9 mouse cellular contexts compared by ENCODE assay signal in the genomic region with DNA sequence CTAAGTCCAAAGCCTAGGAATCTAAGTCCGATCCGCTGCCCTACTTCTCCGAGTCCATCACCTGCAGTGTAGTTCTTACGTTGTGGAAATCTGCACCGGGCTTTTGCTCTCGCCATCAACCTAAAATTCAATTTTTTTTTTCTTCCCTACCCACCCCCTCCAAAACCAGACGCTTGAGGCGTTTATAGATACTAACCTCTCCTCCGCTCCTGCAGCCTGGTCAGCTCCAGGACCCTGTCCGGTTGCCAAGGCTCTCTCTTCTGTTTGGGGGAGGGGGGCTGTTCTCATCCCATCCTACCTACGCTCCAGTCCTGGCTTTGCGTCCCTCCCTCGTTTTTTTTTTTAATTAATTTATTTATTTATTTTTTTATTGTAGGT. TPM values are rescaled to one million over a fixed set of nuclear protein-coding genes. Genes with fewer than 3 reads are reported as not detected.
DNase-seq lines count a peak whose midpoint lies in the region; ATAC-seq and TF ChIP-seq lines count a peak whose summit lies in the region.
"Had no signal": no experiment of that assay in that cellular context is flagged by ENCODE, and none has a peak within 500 bp of the region (broad histone marks: within the 10 kb centered on the region; RNA-seq: fewer than 3 reads in every experiment).

No protein-coding gene starts in this region.

- peak overlapping the region; percentile 85; the same call in 1 of the 2 replicates for H3K4me3 ChIP-seq in spleen, adult 2 months (ENCODE audit: extremely low read depth, insufficient read depth, insufficient read length)
- peak overlapping the region; percentile 65 to 66 for H3K4me3 ChIP-seq in liver, embryonic 14.5 days (ENCODE audit: insufficient read depth in 1 of 2, low read depth in 2 of 2, low read length in 2 of 2)
- H3K4me3 ChIP-seq in neural tube, embryonic 14.5 days (ENCODE audit: low read depth, low read length): peak overlapping the region; percentile 97

- no peak for TF ChIP-seq CTCF in spleen, adult 2 months (IDR thresholded peaks at IDR 0.05; ENCODE audit: extremely low read depth, insufficient read depth, insufficient read length, insufficient replicate concordance)
- no peak for TF ChIP-seq CTCF in liver, embryonic 14.5 days (IDR thresholded peaks at IDR 0.05; ENCODE audit: low read depth)

- H3K27ac ChIP-seq in spleen, adult 2 months (ENCODE audit: insufficient read depth, low read length): no peak overlapping the region
- no peak overlapping the region for H3K27ac ChIP-seq in liver, embryonic 14.5 days
- H3K27ac ChIP-seq in neural tube, embryonic 14.5 days (ENCODE audit: low read depth, low read length): peak overlapping the region; percentile 98

- H3K9me3 ChIP-seq in liver, embryonic 14.5 days (ENCODE audit: control insufficient read depth, low read length): no peaks in the 10 kb centered on the region
- no peaks in the 10 kb centered on the region for H3K9me3 ChIP-seq in neural tube, embryonic 14.5 days (ENCODE audit: control insufficient read depth, low read length)

- H3K9ac ChIP-seq in liver, embryonic 14.5 days (replicated peaks): no peak overlapping the region
- peak overlapping the region; percentile 99 for H3K9ac ChIP-seq in neural tube, embryonic 14.5 days (replicated peaks; ENCODE audit: low read depth, low read length)

- 2% methylated on average over 13 of the region's 13 CpGs for WGBS in spleen, adult 2 months
- WGBS in liver, embryonic 14.5 days (ENCODE audit: insufficient replicate concordance): 2% methylated on average over 13 of the region's 13 CpGs
- under 1% methylated on average over 13 of the region's 13 CpGs for WGBS in neural tube, embryonic 14.5 days

- TF ChIP-seq EP300 in liver, embryonic 14.5 days (IDR thresholded peaks at IDR 0.05; ENCODE audit: low read depth): no peak

- ATAC-seq in liver, embryonic 14.5 days (ENCODE audit: insufficient read depth): no peak
- peak; percentile 0 for ATAC-seq in neural tube, embryonic 14.5 days (ENCODE audit: low read depth)
- no peak for ATAC-seq in erythroblast, adult 5-6 weeks (replicated peaks; ENCODE audit: low FRiP score, poor library complexity, severe bottlenecking)

- no peak for TF ChIP-seq POLR2A in spleen, adult 2 months (IDR thresholded peaks at IDR 0.05; ENCODE audit: low read depth, low read length)

- peaks cover 2% of the 10 kb centered on the region for H3K4me1 ChIP-seq in spleen, adult 2 months (ENCODE audit: control insufficient read depth, insufficient read depth, insufficient read length)
- H3K4me1 ChIP-seq in liver, embryonic 14.5 days (replicated peaks; ENCODE audit: control insufficient read depth in 2 of 2, insufficient read depth in 2 of 2, low read length in 1 of 2): peaks cover 0 to 7% of the 10 kb centered on the region in 2 experiments; a peak in 2 of 4 replicates
- H3K4me1 ChIP-seq in neural tube, embryonic 14.5 days (ENCODE audit: control insufficient read depth, insufficient read depth, low read length): peaks cover 23% of the 10 kb centered on the region

- H3K36me3 ChIP-seq in spleen, adult 2 months (ENCODE audit: control insufficient read depth, insufficient read depth, low read length): no peaks in the 10 kb centered on the region
- H3K36me3 ChIP-seq in liver, embryonic 14.5 days (replicated peaks; ENCODE audit: control insufficient read depth, insufficient read depth, low read depth): no peaks in the 10 kb centered on the region
- no peaks in the 10 kb centered on the region for H3K36me3 ChIP-seq in neural tube, embryonic 14.5 days (ENCODE audit: control insufficient read depth, insufficient read depth, low read length)

- peak overlapping the region; percentile 77 for H3K4me2 ChIP-seq in liver, embryonic 14.5 days (ENCODE audit: low read depth)
- H3K4me2 ChIP-seq in neural tube, embryonic 14.5 days (ENCODE audit: low read depth, low read length): peak overlapping the region; percentile 62

- peaks cover 6% of the 10 kb centered on the region; the same call in 1 of the 2 replicates for H3K27me3 ChIP-seq in spleen, adult 2 months (ENCODE audit: control insufficient read depth, insufficient read depth, low read length)
- H3K27me3 ChIP-seq in liver, embryonic 14.5 days (ENCODE audit: control insufficient read depth, insufficient read depth, low read length): peaks cover 33% of the 10 kb centered on the region
- H3K27me3 ChIP-seq in neural tube, embryonic 14.5 days (ENCODE audit: control insufficient read depth, insufficient read depth, low read length): peaks cover 3% of the 10 kb centered on the region; the same call in 1 of the 2 replicates

- DNase-seq in spleen, adult 2 months (ENCODE audit: low read depth in 1 of 2, low spot score in 2 of 2): no peak
- DNase-seq in spleen, postnatal 4 days (ENCODE audit: low spot score in 2 of 2): no peak
- peak; percentile 33 for DNase-seq in c-Kit-positive CD71-negative TER-119-negative erythroid progenitor cells, embryonic 14.5 days (ENCODE audit: low read depth)
- DNase-seq in forelimb bud, embryonic 11.5 days (ENCODE audit: low read depth, low spot score): peak; percentile 87
- peak; percentile 54 for DNase-seq in kidney, adult 18-20 months
- DNase-seq in liver, embryonic 14.5 days (ENCODE audit: low read depth in 3 of 3, low spot score in 3 of 3): peak in 1 of 3 experiments; percentile 13

RNA-seq across cellular contexts. Expression of a gene that starts 0.9 kb away (rescaled TPM):
- 28.9 and 41.2 TPM in 2 replicates for polyA plus RNA-seq in spleen, adult 2 months (2012; rRNA removed)
- polyA plus RNA-seq in liver, embryonic 14.5 days (2012; rRNA removed): 4.5 and 6.1 TPM in 2 replicates
- 1.2 and 1.7 TPM in 2 replicates for polyA plus RNA-seq in liver, embryonic 14.5 days (2014; fragmentation: Nextera tagmentation; extraction: Ambion mirVana)
- polyA plus RNA-seq in neural tube, embryonic 14.5 days (2014; fragmentation: Nextera tagmentation; extraction: Ambion mirVana): 60.8 and 75.0 TPM in 2 replicates
- 0.58 and 1.7 TPM in 2 replicates for total RNA-seq in erythroblast, adult 5-6 weeks (2015; ENCODE audit: low replicate concordance)
- 0.09 and 0.14 TPM in 2 replicates for total RNA-seq in erythroblast, adult 5-6 weeks (2017; ENCODE audit: low replicate concordance)

RNA-seq across cellular contexts. Expression of a gene that starts 56.0 kb away (rescaled TPM):
- 1.2 and 1.3 TPM in 2 replicates for polyA plus RNA-seq in spleen, adult 2 months (2012; rRNA removed)
- 0.30 and 0.31 TPM in 2 replicates for polyA plus RNA-seq in liver, embryonic 14.5 days (2012; rRNA removed)
- polyA plus RNA-seq in liver, embryonic 14.5 days (2014; fragmentation: Nextera tagmentation; extraction: Ambion mirVana): 0.09 and 0.30 TPM in 2 replicates
- polyA plus RNA-seq in neural tube, embryonic 14.5 days (2014; fragmentation: Nextera tagmentation; extraction: Ambion mirVana): 0.82 and 1.1 TPM in 2 replicates
- total RNA-seq in erythroblast, adult 5-6 weeks (2015; ENCODE audit: low replicate concordance): not detected in 2 replicates
- not detected in 2 replicates for total RNA-seq in erythroblast, adult 5-6 weeks (2017; ENCODE audit: low replicate concordance)
- polyA plus RNA-seq: erythroblast, embryonic 14.5 days had no signal

RNA-seq across cellular contexts. Expression of a gene that starts 56.3 kb away (rescaled TPM):
- polyA plus RNA-seq in spleen, adult 2 months (2012; rRNA removed): 33.2 and 38.4 TPM in 2 replicates
- 92.7 and 98.5 TPM in 2 replicates for polyA plus RNA-seq in liver, embryonic 14.5 days (2012; rRNA removed)
- 130 and 138 TPM in 2 replicates for polyA plus RNA-seq in liver, embryonic 14.5 days (2014; fragmentation: Nextera tagmentation; extraction: Ambion mirVana)
- 5.1 and 7.6 TPM in 2 replicates for polyA plus RNA-seq in neural tube, embryonic 14.5 days (2014; fragmentation: Nextera tagmentation; extraction: Ambion mirVana)
- 23.1 and 32.4 TPM in 2 replicates for total RNA-seq in erythroblast, adult 5-6 weeks (2015; ENCODE audit: low replicate concordance)
- total RNA-seq in erythroblast, adult 5-6 weeks (2017; ENCODE audit: low replicate concordance): 26.2 and 32.8 TPM in 2 replicates

Comparison
In these comparisons a context has a peak if more than half of its experiments do, and no peak if none do; other contexts are left out.
1. DNase-seq: peak in c-Kit-positive CD71-negative TER-119-negative erythroid progenitor cells, embryonic 14.5 days (single experiment), forelimb bud, embryonic 11.5 days (single experiment) and kidney, adult 18-20 months (single experiment); none in spleen, adult 2 months (0 of 2) and spleen, postnatal 4 days (0 of 2).
2. Peak in every context shown above with its lines, with median percentiles within 50 percentile points of each other: H3K4me3 ChIP-seq.